Mouse (Mus musculus): Measurements from ENCODE around the gene Kcnh1.

The Kcnh1 gene

DNA sequence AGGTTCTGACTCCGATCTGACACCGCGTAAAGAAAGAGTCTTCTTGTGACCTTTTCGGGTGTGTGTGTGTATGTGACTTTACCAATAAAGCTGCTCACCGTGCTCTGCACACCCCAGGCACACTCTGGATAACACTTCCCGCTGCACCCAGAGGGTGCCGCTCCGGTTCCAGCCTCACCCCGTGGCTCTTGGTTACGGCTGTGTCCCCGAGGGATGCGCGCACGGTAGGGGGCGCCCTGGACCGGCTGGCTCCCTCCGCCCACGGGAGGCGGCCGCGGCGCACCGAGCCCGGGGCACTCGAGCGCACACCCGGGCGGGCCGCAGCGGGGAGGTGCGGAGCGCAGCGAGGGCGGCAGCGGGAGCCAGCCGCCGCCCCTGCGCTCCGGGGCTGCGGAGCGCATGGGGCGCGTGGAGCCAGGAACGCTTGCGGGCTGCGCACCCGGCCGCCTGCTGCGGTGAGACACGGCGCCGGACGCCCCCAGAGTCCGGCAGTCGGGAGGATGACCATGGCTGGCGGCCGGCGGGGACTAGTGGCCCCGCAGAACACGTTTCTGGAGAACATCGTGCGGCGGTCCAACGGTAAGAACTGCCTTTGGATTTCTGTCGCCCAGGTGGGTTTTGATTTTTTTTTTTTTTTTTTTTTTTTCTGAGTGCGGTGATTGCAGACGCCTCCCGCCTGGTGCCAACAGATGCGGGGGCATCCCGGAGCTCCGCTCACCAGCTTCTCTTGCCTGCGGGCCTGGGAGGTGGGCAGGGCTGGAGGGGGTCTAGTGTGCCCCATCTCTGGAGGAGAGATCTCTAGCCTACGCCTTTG, at the start of gene Kcnh1:
TSS of gene Kcnh1 (plus strand) at position 267 of the 814 bp plus-strand sequence.
- peak; percentile 38 for DNase-seq (ENCODE audit: low read depth, low spot score)

DNA sequence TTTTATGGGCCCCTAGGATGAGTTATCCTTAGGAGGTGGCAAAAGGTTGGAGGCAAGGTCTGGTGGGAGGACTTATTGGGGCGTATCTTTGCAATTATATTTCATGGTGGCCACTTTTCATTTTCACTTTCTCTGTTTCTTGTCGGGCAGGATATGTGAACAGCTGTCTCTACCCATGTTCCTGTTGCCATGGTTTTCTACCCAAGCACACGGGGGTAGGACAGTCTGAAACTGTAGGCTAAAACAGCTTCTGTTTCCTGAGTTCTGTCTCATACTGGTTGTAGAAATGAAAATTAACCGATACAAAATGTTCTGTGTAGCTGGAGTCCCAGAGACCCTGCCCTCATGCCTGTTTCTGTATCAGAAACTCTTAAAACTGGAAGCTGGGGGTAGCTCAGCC, 39.4 kb upstream of the Kcnh1 start:
- DNase-seq (ENCODE audit: low read depth, low spot score), result no peak

DNA sequence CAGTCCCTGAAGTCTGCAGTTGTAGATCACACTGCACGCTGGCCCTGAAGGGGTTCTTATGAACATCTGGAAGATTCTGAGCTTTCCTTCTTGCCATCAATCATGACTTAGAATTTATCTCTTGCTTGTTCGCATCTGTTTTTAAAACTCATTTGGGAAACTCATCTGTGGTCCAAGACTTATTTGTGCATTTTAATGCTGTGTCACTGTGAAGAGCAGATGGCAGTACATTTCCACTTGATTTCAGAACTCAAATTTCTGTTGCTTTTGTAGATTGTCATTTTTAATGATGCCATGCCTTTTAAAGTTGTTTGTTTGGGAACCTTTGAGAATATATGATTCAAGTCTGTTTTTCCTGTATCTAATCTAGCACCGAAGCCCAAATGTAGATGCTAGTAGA, 19.1 kb upstream of the Kcnh1 start:
- DNase-seq (ENCODE audit: low read depth, low spot score), result no peak

DNA sequence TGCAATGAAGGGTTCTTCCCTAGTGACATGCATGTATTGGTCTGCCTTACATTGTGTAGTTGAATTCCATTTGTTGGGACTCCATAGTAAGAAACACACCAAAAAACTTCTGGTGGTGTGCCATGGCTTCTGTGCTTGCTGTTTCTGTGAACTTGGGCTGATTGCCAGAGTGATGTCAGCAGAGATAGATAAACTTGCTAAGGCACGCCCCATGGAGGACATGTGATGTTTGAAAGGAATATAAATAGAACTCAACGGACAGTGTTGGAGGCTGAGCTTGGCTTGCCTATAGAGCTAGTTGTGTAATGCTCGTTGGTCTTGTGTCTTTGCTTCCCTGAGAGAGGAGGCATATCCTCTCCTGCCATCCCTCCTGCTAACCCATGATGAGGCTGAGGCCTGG, 10.7 kb upstream of the Kcnh1 start:
- DNase-seq (ENCODE audit: low read depth, low spot score), result no peak

DNA sequence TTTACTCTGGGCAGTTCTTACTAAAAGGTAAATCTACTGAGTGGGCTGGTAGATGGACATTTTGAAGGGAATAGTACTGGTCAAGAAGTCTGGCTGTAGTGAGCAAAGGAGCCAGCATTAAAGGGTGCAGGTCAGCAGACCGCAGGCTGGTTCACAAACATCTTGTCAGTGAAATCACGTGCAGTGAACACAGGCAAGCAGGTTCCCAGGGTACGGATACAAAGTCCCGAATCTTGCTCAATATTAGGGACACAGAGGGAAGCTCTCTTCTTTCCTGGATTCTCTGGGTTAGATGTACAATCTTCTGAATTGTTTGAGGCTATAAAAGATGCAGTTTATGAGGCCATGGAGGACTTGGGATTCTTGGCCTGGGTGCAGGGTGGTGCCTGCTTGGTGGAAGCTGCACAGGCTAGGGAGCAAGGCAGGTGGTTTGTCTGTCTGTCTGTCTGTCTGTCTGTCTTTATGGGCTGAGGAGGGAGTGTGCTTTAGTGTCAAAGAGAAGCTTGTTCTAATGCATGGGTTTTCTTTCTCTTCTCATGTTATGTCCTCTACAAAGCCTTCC, 8.8 kb upstream of the Kcnh1 start:
- DNase-seq (ENCODE audit: low read depth, low spot score), result no peak

DNA sequence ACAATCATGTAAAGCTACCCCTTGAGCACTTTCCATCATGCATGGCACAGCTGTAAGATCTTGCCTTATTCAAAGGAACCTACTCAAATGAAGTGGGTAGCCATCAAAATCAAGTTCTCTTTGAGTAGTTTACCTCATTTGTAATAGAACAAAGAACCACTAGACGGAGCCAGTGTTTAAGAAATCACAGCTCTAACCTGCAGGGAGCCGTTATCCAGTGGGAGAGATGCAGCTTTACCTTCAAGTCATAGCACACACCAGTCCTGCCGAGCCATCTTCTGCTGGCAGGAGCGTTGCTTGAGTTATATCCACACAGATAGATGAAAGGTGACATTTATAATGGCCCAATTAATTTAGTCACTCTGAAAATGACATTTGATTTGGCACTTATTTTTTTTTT, 1.5 kb upstream of the Kcnh1 start:
- DNase-seq (ENCODE audit: low read depth, low spot score), result peak; percentile 47

DNA sequence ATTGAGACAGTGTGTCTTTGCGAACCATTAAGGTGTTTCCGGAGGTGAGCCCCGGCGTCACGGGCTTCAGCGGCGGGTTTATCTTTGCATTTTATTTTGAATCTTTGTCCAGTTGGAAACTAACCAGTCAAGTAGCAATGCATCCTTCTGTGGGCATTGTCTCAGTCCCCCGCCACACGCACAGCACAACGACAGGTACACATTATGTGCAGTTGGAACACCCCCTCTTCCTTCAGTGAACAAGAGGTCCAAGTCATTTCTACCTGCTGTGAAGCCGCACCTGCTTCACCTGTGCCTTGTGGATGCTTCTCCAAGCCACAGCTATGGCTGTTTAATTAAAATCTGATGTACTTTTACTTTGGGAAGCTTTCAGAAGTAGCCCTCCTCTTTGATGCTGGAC, 803 bp upstream of the Kcnh1 start:
- DNase-seq (ENCODE audit: low read depth, low spot score), result no peak

DNA sequence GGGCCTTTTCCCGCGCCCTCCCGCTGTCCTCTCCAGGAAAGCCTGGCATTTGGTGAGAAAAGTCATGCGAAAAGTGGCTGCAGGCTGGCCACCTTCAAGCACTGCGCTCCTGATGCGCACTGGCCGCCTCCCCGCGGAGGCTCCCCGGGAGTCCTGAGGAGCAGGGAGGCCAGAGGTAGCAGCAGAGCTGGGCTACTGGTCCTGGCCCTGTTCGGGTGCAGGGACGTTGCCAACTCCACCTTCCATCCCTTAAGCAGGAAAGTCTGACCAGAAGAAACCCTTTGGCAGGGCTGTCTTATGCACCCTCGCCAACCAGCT, 707 bp downstream of the Kcnh1 start:
- DNase-seq (ENCODE audit: low read depth, low spot score), result no peak

DNA sequence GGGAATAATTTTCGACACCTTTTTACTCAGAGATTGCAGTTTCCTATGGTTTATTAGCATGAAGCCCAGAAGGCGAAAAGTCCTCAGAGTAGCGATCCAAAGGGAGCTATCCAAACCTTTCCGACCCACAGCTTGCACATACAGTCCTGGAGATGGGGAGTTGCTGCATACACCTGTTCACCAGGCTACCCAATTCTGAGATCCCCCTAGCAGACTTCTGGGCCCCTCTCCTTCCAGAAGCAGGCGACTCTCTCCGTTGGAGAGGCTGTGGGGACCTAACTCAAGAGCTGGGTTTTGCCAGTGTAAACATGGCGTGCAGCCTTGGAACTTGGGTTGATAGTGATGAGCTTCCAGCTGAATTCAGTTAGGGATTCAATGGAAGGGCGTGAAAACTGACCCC, 1.3 kb downstream of the Kcnh1 start:
- DNase-seq (ENCODE audit: low read depth, low spot score), result no peak

DNA sequence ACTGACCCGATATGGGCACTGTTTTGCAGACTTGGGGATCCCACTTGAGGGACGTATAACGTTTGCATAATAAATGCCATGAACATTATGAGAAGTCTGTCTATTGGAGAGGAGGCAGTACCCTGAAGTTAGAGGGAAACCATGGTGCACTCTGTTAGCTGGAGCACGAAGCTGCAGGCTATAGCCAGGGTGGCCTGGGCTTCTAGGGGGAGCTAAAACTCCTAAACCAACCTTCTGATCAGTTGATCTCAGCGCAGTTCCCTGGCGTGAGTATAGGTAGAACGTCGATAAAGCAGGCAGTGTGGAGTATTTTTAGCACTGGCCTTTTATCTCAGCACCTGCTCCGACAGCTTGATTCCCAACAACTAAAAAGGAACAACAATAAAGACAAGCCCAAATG, 2.1 kb downstream of the Kcnh1 start:
- DNase-seq (ENCODE audit: low read depth, low spot score), result no peak

DNA sequence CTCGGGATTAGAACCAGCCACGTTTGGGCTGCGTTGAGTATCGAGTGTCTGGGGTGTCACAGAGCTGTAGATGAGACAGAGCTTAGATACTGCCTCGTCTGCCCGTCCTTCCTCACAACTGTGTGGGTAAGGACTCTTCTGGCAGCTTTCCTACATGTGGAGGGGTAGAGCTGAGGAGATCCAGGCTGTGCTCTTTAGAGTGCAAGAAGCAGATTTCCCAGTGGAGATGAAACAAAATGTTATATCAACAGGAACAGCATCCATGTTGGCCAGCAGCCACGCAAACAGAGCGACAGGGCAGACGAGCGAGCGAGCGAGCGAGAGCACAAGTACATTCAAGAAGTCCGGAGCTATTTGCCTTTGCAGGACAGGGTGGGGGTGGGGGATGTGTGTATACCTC, 3.1 kb downstream of the Kcnh1 start:
- no peak for DNase-seq (ENCODE audit: low read depth, low spot score)

DNA sequence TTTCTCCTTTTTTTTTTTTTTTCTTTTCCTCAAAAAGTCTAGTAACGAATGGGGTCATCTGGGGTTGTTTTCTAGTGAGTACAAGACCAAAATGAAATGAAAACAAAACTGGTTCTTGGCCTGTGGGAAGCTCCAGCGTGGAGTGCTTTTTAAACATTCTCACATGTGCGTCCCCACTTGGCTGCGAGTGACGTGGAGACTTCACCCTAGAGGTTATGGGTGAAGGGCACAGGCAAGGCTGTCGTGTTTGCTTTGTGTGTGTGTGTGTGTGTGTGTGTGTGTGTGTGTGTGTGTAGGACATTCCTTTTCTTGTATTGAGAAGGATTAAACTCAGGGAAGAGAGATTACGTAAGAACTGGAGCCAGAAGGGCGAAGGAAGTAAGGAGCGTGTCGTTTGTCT, 6.9 kb downstream of the Kcnh1 start:
- no peak for DNase-seq (ENCODE audit: low read depth, low spot score)

DNA sequence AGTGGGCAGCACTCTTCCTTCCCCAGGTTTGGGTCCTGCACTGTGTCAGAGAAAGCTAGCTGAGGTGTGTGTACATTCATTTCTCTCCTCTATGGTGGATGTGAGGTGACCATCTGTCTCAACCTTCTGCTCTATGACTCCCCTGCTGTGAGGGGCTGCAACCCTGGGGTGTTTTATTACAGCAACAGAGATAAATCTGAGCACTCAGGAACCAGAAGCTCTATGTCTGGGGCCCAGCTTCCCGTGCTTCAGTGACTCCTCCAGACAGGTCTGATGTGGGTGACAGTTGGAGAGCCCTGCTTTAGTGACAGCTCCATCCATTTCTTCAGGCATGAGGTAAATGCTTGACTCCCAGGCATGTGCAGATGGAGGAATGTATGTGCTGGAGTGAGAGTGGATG, 12.4 kb downstream of the Kcnh1 start:
- no peak for DNase-seq (ENCODE audit: low read depth, low spot score)

DNA sequence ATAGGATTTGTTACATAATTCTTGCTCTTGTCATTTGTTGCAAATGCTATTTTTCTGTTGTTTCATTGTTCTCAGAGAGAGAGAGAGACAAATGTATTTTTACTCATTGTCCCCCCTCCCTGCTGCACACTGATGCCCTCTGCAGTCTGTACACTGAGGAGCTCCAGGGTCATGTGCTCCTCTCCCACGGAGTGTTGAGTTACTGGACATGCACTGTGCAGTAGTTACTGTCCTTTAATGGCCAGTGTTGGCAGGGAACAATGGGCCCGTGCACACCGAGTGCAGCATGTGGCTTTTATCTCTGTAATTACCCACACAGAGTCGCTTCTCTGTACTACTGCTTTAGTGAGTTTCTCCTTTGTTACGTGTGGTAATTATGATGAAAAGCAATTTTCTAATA, 17.4 kb downstream of the Kcnh1 start:
- no peak for DNase-seq (ENCODE audit: low read depth, low spot score)

DNA sequence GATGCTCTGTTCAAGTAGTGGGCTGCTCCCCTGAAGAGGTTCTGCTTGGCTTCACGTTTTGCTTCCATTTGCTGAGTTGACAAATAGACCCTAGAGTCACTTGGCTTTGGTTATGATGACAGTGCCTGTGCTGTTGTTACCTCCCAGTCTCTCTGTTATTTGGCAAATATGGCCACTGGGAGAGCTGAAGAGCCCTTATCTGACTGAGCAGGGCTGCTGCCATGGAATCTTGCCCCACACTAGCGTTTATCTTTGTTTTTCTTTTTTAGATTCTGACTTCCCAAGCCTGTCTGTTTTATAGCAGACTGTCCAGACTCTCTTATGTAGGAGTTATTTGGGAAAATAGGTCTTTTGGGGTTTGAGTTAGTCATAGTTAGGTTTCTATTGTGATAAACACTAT, 21.9 kb downstream of the Kcnh1 start:
- DNase-seq (ENCODE audit: low read depth, low spot score), result no peak

DNA sequence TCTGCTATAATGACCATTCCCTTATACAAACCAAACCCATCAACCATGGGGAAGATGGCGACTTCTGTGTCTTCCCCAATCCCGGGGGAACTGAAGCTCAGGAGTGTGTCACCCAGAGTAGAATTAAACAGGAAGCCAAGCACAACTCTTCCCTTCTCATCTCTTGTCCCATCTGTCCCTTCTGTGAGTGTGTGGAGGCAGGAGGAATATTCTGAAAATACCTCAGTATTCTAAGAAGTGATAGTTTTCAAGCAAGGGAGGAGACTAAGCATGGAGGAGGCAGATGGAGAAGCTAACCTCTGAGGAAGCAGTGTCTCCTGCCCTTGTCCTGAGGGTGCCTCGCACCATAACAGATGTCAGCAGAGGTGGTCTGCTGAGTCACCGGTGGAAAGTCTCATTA, 24.1 kb downstream of the Kcnh1 start:
- no peak for DNase-seq (ENCODE audit: low read depth, low spot score)

DNA sequence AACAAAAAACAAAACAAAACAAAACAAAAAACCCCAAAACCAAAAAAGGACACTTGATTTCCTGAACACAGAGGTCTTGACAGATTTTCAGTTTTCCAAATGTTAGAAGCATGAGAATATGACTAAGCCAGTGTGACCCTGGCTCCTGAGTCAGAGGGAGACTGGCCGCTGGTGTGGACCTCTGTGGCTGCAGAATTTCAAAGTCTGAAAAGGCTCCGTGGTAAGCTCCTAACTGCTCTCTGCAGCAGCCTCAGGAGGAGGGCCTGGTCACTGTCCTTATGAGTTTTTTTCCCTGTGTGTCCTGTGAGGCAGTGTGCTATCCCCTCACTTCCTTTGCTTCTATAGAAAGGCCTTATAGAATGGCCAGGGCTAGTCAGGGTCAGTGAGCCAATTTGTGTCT, 29.6 kb downstream of the Kcnh1 start:
- no peak for DNase-seq (ENCODE audit: low read depth, low spot score)

DNA sequence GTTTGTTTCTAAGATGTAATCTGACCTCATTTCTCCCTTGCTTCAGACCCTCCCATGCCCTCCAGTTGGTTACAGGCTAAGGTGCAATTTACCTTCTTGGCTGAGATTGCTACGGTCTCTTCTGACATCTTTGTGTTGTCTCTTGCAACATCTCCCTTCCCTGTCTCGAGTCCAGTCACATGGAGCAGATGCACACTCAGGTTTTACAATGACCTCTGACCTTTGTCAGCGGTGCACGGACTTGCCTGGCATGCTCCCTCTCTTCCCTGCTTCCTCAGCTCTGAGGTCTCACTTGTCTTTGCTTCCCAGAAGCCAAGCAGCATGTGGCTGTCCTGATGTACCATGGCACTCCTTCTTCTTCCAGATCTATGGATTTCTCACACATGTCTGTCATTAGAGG, 33.6 kb downstream of the Kcnh1 start:
- DNase-seq (ENCODE audit: low read depth, low spot score), result no peak

DNA sequence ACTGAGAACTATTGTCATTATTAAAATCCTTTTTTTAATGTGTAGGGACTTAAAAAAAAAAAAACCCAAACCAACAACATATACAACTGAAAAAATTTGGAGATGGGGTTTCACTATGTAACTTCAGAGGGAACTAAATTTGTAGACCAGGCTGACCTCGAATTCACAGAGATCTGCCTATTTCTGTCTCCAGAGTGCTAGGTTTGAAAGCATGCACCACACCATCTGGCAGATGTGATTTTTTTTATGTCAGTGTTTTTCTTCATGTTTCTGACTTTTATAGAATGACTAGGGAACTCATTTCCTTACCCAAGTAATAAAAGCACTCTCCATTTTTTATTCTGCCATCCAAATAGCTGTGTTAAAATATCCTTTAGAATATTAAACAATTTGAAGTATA, 42.1 kb downstream of the Kcnh1 start:
- DNase-seq (ENCODE audit: low read depth, low spot score), result no peak

DNA sequence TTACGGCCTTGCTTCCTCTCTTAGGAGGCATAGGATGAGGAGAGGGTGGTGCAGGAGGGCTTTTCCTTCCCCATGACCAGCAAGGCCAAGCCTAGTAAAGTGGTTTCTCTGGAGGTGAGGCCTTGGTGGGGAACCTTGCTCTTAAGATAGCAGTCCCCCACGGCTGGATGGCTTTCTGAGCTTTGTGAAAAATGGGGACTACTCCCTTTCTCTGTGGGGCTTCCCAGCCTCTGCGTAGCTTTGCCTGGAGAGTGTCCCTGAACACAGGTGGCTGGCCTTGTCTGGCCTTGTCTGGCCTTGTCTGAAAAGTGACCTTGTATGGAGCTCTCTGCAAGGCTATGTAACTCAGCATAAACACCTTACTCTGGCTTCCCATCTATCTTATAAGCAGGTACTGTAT, 56.3 kb downstream of the Kcnh1 start:
- DNase-seq (ENCODE audit: low read depth, low spot score), result no peak

DNA sequence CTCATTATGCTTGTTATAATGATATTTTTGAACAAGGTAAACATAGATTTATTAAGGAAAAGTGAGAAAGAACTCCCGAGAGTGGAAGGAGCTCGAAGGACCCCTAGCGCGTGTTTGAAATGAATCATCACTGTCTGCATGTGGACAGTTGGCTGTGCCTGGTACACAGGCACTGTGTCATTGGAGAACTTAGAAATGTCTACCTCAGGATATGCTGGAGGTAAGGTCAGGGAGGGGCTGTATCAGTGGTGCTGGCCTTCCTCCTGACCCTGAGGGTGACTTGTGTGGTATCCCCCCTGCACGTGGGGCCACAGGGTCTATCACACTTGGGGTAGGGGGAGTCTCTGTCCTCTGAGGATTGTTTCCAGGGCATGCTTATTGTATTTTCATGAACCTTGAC, 68.6 kb downstream of the Kcnh1 start:
- no peak for DNase-seq (ENCODE audit: low read depth, low spot score)

DNA sequence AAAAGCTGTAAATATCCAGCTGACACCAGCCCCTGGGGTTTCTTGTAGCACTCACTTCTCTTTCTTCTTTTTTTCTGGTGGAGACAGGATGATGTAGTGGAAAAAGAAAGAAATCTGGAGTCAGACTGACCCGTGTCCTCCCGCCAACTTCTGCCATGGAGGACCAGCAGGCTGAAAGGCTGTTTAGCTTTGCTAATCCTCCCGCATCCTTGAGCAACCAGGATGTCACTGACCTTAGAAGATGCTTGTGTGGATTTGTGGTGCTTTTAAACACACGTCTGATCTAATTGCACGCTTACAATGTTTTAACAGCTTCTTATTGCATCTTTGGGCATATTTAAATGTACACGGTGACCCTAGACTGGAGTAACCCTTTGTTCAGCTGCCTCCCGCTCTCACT, 69.0 kb downstream of the Kcnh1 start:
- no peak for DNase-seq (ENCODE audit: low read depth, low spot score)

DNA sequence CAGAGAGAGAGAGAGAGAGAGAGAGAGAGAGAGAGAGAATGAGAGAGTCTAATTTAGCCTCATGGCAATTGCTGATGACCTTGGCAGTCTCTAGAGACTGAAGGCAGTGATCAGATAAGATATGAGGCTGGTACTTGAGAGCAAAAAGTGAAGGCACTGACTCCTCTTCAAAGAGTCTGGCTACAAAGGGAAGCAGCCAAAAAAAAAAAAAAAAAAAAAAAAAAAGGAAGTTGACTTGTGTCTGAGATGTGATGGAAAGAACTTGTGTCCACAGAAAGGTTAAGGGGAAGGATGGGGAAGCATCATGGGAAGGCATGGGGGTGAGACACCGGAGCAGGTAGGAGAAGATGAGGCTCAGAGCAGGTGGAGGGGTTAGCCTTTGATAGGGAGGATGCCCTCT, 75.1 kb downstream of the Kcnh1 start:
- no peak for DNase-seq (ENCODE audit: low read depth, low spot score)

DNA sequence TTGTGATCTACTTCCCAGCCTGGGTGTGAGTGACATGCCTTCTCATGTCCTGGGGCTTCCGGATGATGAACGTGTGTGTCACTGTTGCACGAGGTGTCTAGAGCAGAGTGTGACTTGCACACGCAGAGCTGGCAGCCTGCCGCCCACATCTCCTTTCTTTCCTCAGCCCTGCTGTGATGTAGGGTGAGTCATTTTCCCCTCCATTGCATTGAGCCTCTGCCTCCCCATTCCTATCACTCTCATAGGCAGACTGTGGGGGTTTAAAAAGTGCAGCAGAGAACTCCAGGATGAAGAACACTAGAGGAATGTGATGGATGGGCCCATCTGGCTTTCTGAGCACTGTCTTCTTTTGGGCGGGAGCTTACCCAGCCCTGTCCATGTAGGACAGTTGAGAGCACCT, 76.4 kb downstream of the Kcnh1 start:
- DNase-seq (ENCODE audit: low read depth, low spot score), result no peak

All from retina, adult 2 months (tissue).